Mouse (Mus musculus) myocyte (in vitro differentiated cells): Measurements from ENCODE around the gene Tmem74b. TPM values are rescaled to one million over a fixed set of nuclear protein-coding genes. Genes with fewer than 3 reads are reported as not detected.

Source experiments
- H3K27me3 ChIP-seq: one replicate; pipeline ENCODE4 v1.6.1; 2011; ENCODE audit not compliant: control insufficient read depth, insufficient read depth, insufficient read length
- H3K36me3 ChIP-seq: one replicate; pipeline ENCODE4 v1.6.1; 2011; ENCODE audit not compliant: control insufficient read depth, insufficient read depth
- H3K4me2 ChIP-seq: one replicate; pipeline ENCODE4 v1.6.1; 2011; ENCODE audit warnings: low read depth, control low read depth
- H3K4me3 ChIP-seq: one replicate; pipeline ENCODE4 v1.5.1; 2011; ENCODE audit warnings: mild to moderate bottlenecking, control low read depth, moderate library complexity
- H3K79me2 ChIP-seq: one replicate; pipeline ENCODE4 v1.6.1; 2011; ENCODE audit not compliant: control insufficient read depth, insufficient read depth
- H3ac ChIP-seq: one replicate; pipeline ENCODE4 v1.6.1; 2011; ENCODE audit not compliant: control insufficient read depth, insufficient read length
- CEBPB ChIP-seq: IDR thresholded peaks from 2 replicates; pipeline ENCODE4 v1.6.1; 2011; ENCODE audit warnings: mild to moderate bottlenecking, moderate library complexity; ENCODE audit not compliant: poor library complexity, insufficient read depth, severe bottlenecking
- E2F4 ChIP-seq: IDR thresholded peaks from one replicate; pipeline ENCODE4 v1.6.1; 2011; ENCODE audit warnings: mild to moderate bottlenecking, control low read depth, moderate library complexity; ENCODE audit not compliant: insufficient read depth
- MAX ChIP-seq: IDR thresholded peaks from one replicate; pipeline ENCODE4 v1.6.1; 2011; ENCODE audit warnings: low read depth, mild to moderate bottlenecking, control low read depth
- MYOD1 ChIP-seq, 3 experiments: IDR thresholded peaks; one replicate each; pipeline ENCODE4 v1.6.1; 2011; ENCODE audit warnings: control low read depth in 2 of 3, low read depth in 2 of 3, mild to moderate bottlenecking in 2 of 3, moderate library complexity in 1 of 3; ENCODE audit not compliant: insufficient read length in 2 of 3, control insufficient read depth in 1 of 3
- POLR2A ChIP-seq: IDR thresholded peaks from one replicate; pipeline ENCODE4 v1.6.1; 2011; ENCODE audit warnings: low read depth, mild to moderate bottlenecking, control low read depth, moderate library complexity; ENCODE audit not compliant: insufficient read length
- POLR2AphosphoS2 ChIP-seq: IDR thresholded peaks from one replicate; pipeline ENCODE4 v1.6.1; 2011; ENCODE audit warnings: low read depth, control low read depth; ENCODE audit not compliant: insufficient read length
- REST ChIP-seq: IDR thresholded peaks from one replicate; pipeline ENCODE4 v1.6.1; 2011; ENCODE audit warnings: mild to moderate bottlenecking, control low read depth, moderate library complexity; ENCODE audit not compliant: insufficient read depth, insufficient read length
- SRF ChIP-seq: IDR thresholded peaks from one replicate; pipeline ENCODE4 v1.6.1; 2011; ENCODE audit warnings: low read depth; ENCODE audit not compliant: control insufficient read depth, insufficient read length
- TCF12 ChIP-seq: IDR thresholded peaks from one replicate; pipeline ENCODE4 v1.6.1; 2011; ENCODE audit warnings: mild to moderate bottlenecking, control low read depth; ENCODE audit not compliant: poor library complexity, insufficient read depth, severe bottlenecking
- TCF3 ChIP-seq: IDR thresholded peaks from one replicate; pipeline ENCODE4 v1.6.1; 2011; ENCODE audit warnings: low read depth, control low read depth; ENCODE audit not compliant: insufficient read length
- USF1 ChIP-seq: IDR thresholded peaks from one replicate; pipeline ENCODE4 v1.6.1; 2011; ENCODE audit warnings: low read depth, mild to moderate bottlenecking, control low read depth, moderate library complexity
- polyA plus RNA-seq: library from polyadenylated mRNA; unstranded; fragments of >200 nt; fragmentation: generic; extraction: Trizol; gene quantifications from one replicate; pipeline ENCODE4 v1.2.1, GENCODE M21; 2012; ENCODE audit warnings: missing spikeins

Gene Tmem74b
- polyA plus RNA-seq, 1 experiment: not detected

GRCm38 (mm10) chr2:151758806-151759353, 57.1 kb downstream of the Tmem74b start:
- no peak overlapping the region for H3ac ChIP-seq
- TF ChIP-seq USF1 (no peak), POLR2A (no peak), MYOD1 (IDR thresholded peaks at IDR 0.05; ENCODE audit: control insufficient read depth in 1 of 3, insufficient read length in 2 of 3, low read depth in 2 of 3) (no peak), REST (no peak), TCF12 (no peak), MAX (no peak), TCF3 (no peak), POLR2AphosphoS2 (no peak), E2F4 (no peak), SRF (no peak), CEBPB (no peak)
- H3K79me2 ChIP-seq: no peaks in the 10 kb centered on the region
- no peak overlapping the region for H3K4me2 ChIP-seq
- no peak overlapping the region for H3K4me3 ChIP-seq
- H3K36me3 ChIP-seq: no peaks in the 10 kb centered on the region
- peaks cover 12% of the 10 kb centered on the region for H3K27me3 ChIP-seq

Other genes with a start within 250 kb of the Tmem74b start
- gene 4921509C19Rik, start 225.9 kb upstream of the Tmem74b start, polyA plus RNA-seq: not detected
- gene Nsfl1c, start 207.8 kb upstream of the Tmem74b start, polyA plus RNA-seq: 127 TPM
- gene Fkbp1a, start 159.5 kb upstream of the Tmem74b start, polyA plus RNA-seq: 389 TPM
- gene Sdcbp2, start 129.4 kb upstream of the Tmem74b start, polyA plus RNA-seq: 0.41 TPM
- not detected for gene Snph, start 69.4 kb upstream of the Tmem74b start, polyA plus RNA-seq
- not detected for gene Rad21l, start 33.5 kb upstream of the Tmem74b start, polyA plus RNA-seq
- 22.8 TPM for gene Psmf1, start 42.2 kb downstream of the Tmem74b start, polyA plus RNA-seq
- gene Rspo4, start 140.9 kb downstream of the Tmem74b start, polyA plus RNA-seq: not detected
- 0.19 TPM for gene Angpt4, start 209.2 kb downstream of the Tmem74b start, polyA plus RNA-seq